Mouse (Mus musculus) neutrophil, adult 83 days (primary cell): ENCODE data around the gene Ntsr2. TPM values are rescaled to one million over a fixed set of nuclear protein-coding genes. Genes with fewer than 3 reads are reported as not detected.

Experiments used
- total RNA-seq, 2 experiments: library from RNA; stranded (reverse); gene quantifications; one replicate each; pipeline ENCODE4 v1.2.4; 2023

Gene Ntsr2
- total RNA-seq: not detected

DNA sequence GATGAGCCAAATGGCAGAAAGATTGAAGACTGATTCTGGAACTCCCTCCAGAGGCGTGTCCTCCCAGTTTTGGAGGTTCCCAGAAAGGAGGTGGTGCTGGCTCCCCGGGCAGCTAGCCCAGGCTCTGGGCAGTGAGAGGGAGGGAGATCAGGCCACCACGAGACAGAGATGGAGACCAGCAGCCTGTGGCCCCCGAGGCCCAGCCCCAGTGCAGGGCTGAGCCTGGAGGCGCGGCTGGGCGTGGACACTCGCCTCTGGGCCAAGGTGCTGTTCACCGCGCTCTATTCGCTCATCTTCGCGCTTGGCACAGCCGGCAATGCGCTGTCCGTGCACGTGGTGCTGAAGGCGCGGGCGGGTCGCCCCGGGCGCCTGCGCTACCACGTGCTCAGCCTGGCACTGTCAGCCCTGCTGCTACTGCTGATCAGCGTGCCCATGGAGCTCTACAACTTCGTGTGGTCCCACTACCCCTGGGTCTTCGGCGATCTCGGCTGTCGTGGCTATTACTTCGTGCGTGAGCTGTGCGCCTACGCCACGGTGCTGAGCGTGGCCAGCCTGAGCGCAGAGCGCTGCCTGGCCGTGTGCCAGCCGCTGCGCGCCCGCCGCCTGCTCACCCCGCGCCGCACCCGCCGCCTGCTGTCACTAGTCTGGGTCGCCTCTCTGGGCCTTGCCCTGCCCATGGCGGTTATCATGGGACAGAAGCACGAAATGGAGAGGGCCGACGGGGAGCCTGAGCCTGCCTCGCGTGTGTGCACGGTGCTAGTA lies at the start of gene Ntsr2:
Ntsr2 (plus strand) TSS at position 51 of the 762 bp plus-strand sequence.

GRCm38 (mm10) chr12:16610936-16611335 lies 42.2 kb upstream of the Ntsr2 start, which contains the start of gene Lpin1:
TSS of gene Lpin1 (minus strand) at chr12:16610966.

Other genes with a start within 250 kb of the Ntsr2 start
- gene Lpin1, start 42.4 kb upstream of the Ntsr2 start, total RNA-seq: 1 to 10 TPM; 6.0 to 6.6 TPM
- gene Greb1, start 147.5 kb downstream of the Ntsr2 start, total RNA-seq: under 1 TPM in 1 of 2 experiments, not detected in 1; 0.79 TPM
- 10 to 100 TPM; 13.0 to 13.6 TPM for gene E2f6, start 157.6 kb downstream of the Ntsr2 start, total RNA-seq
- 10 to 100 TPM; 45.6 to 47.3 TPM for gene Rock2, start 241.5 kb downstream of the Ntsr2 start, total RNA-seq